Mouse (Mus musculus): ENCODE results near the gene Kmt2e. TPM values are rescaled to one million over a fixed set of nuclear protein-coding genes. Genes with fewer than 3 reads are reported as not detected.

Kmt2e gene
- total RNA-seq, 2 experiments from 2014 or later, result 90.6 to 93.1 TPM

- Histone ChIP-seq H3K27ac (peak overlapping the region; percentile 99), H3K4me3 (no peak overlapping the region)
- DNase-seq (ENCODE audit: low spot score in 2 of 2), result peak in 1 of 2 experiments; percentile 54
- no peak for TF ChIP-seq CTCF (conservative IDR thresholded peaks at IDR 0.05)
These were observed 20.4 kb upstream of the Kmt2e start for GRCm38 (mm10) chr5:23413575-23414470.

GRCm38 (mm10) chr5:23414490-23415126, 19.6 kb upstream of the Kmt2e start:
- TF ChIP-seq CTCF (conservative IDR thresholded peaks at IDR 0.05), result no peak
- H3K27ac ChIP-seq, result peak overlapping the region; percentile 99
- DNase-seq (ENCODE audit: low spot score in 2 of 2), result no peak
- H3K4me3 ChIP-seq, result no peak overlapping the region

GRCm38 (mm10) chr5:23415571-23416285, 18.5 kb upstream of the Kmt2e start:
- peak in 1 of 2 experiments; percentile 46 for DNase-seq (ENCODE audit: low spot score in 2 of 2)
- TF ChIP-seq CTCF (conservative IDR thresholded peaks at IDR 0.05), result peak; percentile 92

GRCm38 (mm10) chr5:23416286-23416643, 18.0 kb upstream of the Kmt2e start:
- no peak for DNase-seq (ENCODE audit: low spot score in 2 of 2)
- no peak for TF ChIP-seq CTCF (conservative IDR thresholded peaks at IDR 0.05)
- Histone ChIP-seq H3K4me3 (peak overlapping the region; percentile 65), H3K27ac (peak overlapping the region; percentile 99)

More at GRCm38 (mm10) chr5:23415571-23416285, 18.5 kb upstream of the Kmt2e start:
- Histone ChIP-seq H3K27ac (peak overlapping the region; percentile 99), H3K4me3 (peak overlapping the region; percentile 65)

- H3K27ac ChIP-seq, result peak overlapping the region; percentile 99
- no peak for DNase-seq (ENCODE audit: low spot score in 2 of 2)
- H3K4me3 ChIP-seq, result peak overlapping the region; percentile 65
- no peak for TF ChIP-seq CTCF (conservative IDR thresholded peaks at IDR 0.05)
These were observed 16.5 kb upstream of the Kmt2e start for GRCm38 (mm10) chr5:23417716-23418115.

GRCm38 (mm10) chr5:23418147-23418781, 16.0 kb upstream of the Kmt2e start:
- Histone ChIP-seq H3K4me3 (peak overlapping the region; percentile 65), H3K27ac (peak overlapping the region; percentile 99)
- DNase-seq (ENCODE audit: low spot score in 2 of 2), result peak; percentile 79 to 81
- no peak; the same call in none of the 2 replicates for TF ChIP-seq CTCF (conservative IDR thresholded peaks at IDR 0.05)

- TF ChIP-seq CTCF (conservative IDR thresholded peaks at IDR 0.05), result peak; percentile 41
- Histone ChIP-seq H3K4me3 (peak overlapping the region; percentile 65), H3K27ac (peak overlapping the region; percentile 99)
- DNase-seq (ENCODE audit: low spot score in 2 of 2), result no peak
These were observed 15.2 kb upstream of the Kmt2e start for GRCm38 (mm10) chr5:23418797-23419595.

GRCm38 (mm10) chr5:23419616-23420170, 14.5 kb upstream of the Kmt2e start:
- TF ChIP-seq CTCF (conservative IDR thresholded peaks at IDR 0.05), result no peak
- Histone ChIP-seq H3K4me3 (no peak overlapping the region), H3K27ac (peak overlapping the region; percentile 99)
- DNase-seq (ENCODE audit: low spot score in 2 of 2), result no peak

- Histone ChIP-seq H3K4me3 (no peak overlapping the region), H3K27ac (no peak overlapping the region; the same call in 1 of the 2 replicates)
- TF ChIP-seq CTCF (conservative IDR thresholded peaks at IDR 0.05), result no peak
- DNase-seq (ENCODE audit: low spot score in 2 of 2), result no peak
These were observed 13.8 kb upstream of the Kmt2e start for GRCm38 (mm10) chr5:23420410-23420809.

GRCm38 (mm10) chr5:23421440-23421839, 12.8 kb upstream of the Kmt2e start:
- DNase-seq (ENCODE audit: low spot score in 2 of 2), result no peak
- no peak for TF ChIP-seq CTCF (conservative IDR thresholded peaks at IDR 0.05)
- Histone ChIP-seq H3K4me3 (no peak overlapping the region), H3K27ac (no peak overlapping the region)

- no peak for TF ChIP-seq CTCF (conservative IDR thresholded peaks at IDR 0.05)
- H3K4me3 ChIP-seq, result no peak overlapping the region
- DNase-seq (ENCODE audit: low spot score in 2 of 2), result no peak
- no peak overlapping the region for H3K27ac ChIP-seq
These were observed 11.2 kb upstream of the Kmt2e start for GRCm38 (mm10) chr5:23423036-23423435.
